Mouse (Mus musculus) MEL (cell line): ENCODE results near the gene Dusp11. TPM values are rescaled to one million over a fixed set of nuclear protein-coding genes. Genes with fewer than 3 reads are reported as not detected.

Source experiments
- DNase-seq: peaks from one replicate; pipeline ENCODE4 v3.0.0; 2011; ENCODE audit warnings: low read depth, low spot score
- H3K27ac ChIP-seq: 2 replicates; pipeline ENCODE4 v1.5.1; 2012; ENCODE audit warnings: low read depth, mild to moderate bottlenecking, control low read depth, low read length, moderate library complexity; ENCODE audit not compliant: control insufficient read depth
- H3K27me3 ChIP-seq, 2 experiments: fragments of 150-350 bp in 1 of 2; sonication (generic) in 1 of 2; 2 replicates each; pipeline ENCODE4 v1.6.1; 2012; ENCODE audit warnings: low read length in 2 of 2, mild to moderate bottlenecking in 2 of 2, improper control_type of control experiment in 1 of 2, moderate library complexity in 1 of 2; ENCODE audit not compliant: insufficient read depth in 2 of 2, control insufficient read depth in 1 of 2
- H3K36me3 ChIP-seq, 2 experiments: 2 replicates each; pipeline ENCODE4 v1.6.1; 2012 to 2014; ENCODE audit warnings: low read length in 2 of 2, improper control_type of control experiment in 1 of 2, inconsistent platforms in 1 of 2, mild to moderate bottlenecking in 1 of 2; ENCODE audit not compliant: insufficient read depth in 2 of 2, control insufficient read depth in 1 of 2
- H3K4me1 ChIP-seq, 2 experiments: fragments of 150-350 bp in 1 of 2; sonication (generic) in 1 of 2; 2 replicates each; pipeline ENCODE4 v1.6.1; 2012; ENCODE audit warnings: low read length in 2 of 2, improper control_type of control experiment in 1 of 2, mild to moderate bottlenecking in 1 of 2; ENCODE audit not compliant: insufficient read depth in 2 of 2, control insufficient read depth in 1 of 2
- H3K4me3 ChIP-seq, 2 experiments: fragments of 150-350 bp in 1 of 2; sonication (generic) in 1 of 2; 2 replicates each; pipeline ENCODE4 v1.5.1; 2012; ENCODE audit warnings: low read depth in 2 of 2, low read length in 2 of 2, mild to moderate bottlenecking in 2 of 2, moderate library complexity in 2 of 2, control low read depth in 1 of 2, improper control_type of control experiment in 1 of 2; ENCODE audit not compliant: control insufficient read depth in 1 of 2, insufficient read depth in 1 of 2
- H3K79me2 ChIP-seq: 2 replicates; pipeline ENCODE4 v1.6.1; 2012; ENCODE audit warnings: mild to moderate bottlenecking, low read length, moderate library complexity; ENCODE audit not compliant: control insufficient read depth, poor library complexity, insufficient read depth
- H3K9ac ChIP-seq: 2 replicates; pipeline ENCODE4 v1.6.1; 2012; ENCODE audit warnings: low read depth, mild to moderate bottlenecking, control low read depth, low read length, moderate library complexity; ENCODE audit not compliant: control insufficient read depth, poor library complexity, severe bottlenecking
- H3K9me3 ChIP-seq: fragments of 150-350 bp; sonication (generic); replicated peaks from 2 replicates; pipeline ENCODE4 v1.6.1; 2012; ENCODE audit warnings: mild to moderate bottlenecking, low read length, improper control_type of control experiment, moderate library complexity; ENCODE audit not compliant: insufficient read depth
- BHLHE40 ChIP-seq: IDR thresholded peaks from 2 replicates; pipeline ENCODE4 v1.6.1; 2012; ENCODE audit warnings: low read depth, mild to moderate bottlenecking, inconsistent platforms, low read length, improper control_type of control experiment, borderline replicate concordance
- CHD2 ChIP-seq: IDR thresholded peaks from 2 replicates; pipeline ENCODE4 v1.6.1; 2011; ENCODE audit warnings: low read length, improper control_type of control experiment
- CTCF ChIP-seq, 3 experiments: IDR thresholded peaks in 2 of 3; conservative IDR thresholded peaks in 1 of 3; 2 replicates each; pipeline ENCODE4 v1.5.1; 2011 to 2012; ENCODE audit warnings: low read length in 3 of 3, low read depth in 2 of 3, mild to moderate bottlenecking in 2 of 3, improper control_type of control experiment in 1 of 3, inconsistent platforms in 1 of 3, mixed read lengths in 1 of 3, moderate library complexity in 1 of 3; ENCODE audit not compliant: control insufficient read depth in 1 of 3, insufficient read depth in 1 of 3, poor library complexity in 1 of 3, severe bottlenecking in 1 of 3
- EP300 ChIP-seq, 2 experiments: IDR thresholded peaks; 2 replicates each; pipeline ENCODE4 v1.6.1; 2011; ENCODE audit warnings: improper control_type of control experiment in 2 of 2, low read length in 2 of 2, low read depth in 1 of 2, mild to moderate bottlenecking in 1 of 2
- ETS1 ChIP-seq: IDR thresholded peaks from 2 replicates; pipeline ENCODE4 v1.6.1; 2012; ENCODE audit warnings: low read depth, mild to moderate bottlenecking, inconsistent platforms, low read length, improper control_type of control experiment, moderate library complexity
- GABPA ChIP-seq: IDR thresholded peaks from 2 replicates; pipeline ENCODE4 v1.6.1; 2012; ENCODE audit warnings: low read depth, mild to moderate bottlenecking, inconsistent platforms, low read length, improper control_type of control experiment, moderate library complexity
- GATA1 ChIP-seq: IDR thresholded peaks from 2 replicates; pipeline ENCODE4 v1.6.1; 2011; ENCODE audit warnings: low read depth, low read length, improper control_type of control experiment
- JUND ChIP-seq: IDR thresholded peaks from 2 replicates; pipeline ENCODE4 v1.6.1; 2011; ENCODE audit warnings: low read depth, mild to moderate bottlenecking, improper control_type of control experiment, low read length
- MAFK ChIP-seq: IDR thresholded peaks from 2 replicates; pipeline ENCODE4 v1.6.1; 2011; ENCODE audit warnings: low read depth, mild to moderate bottlenecking, low read length, improper control_type of control experiment, borderline replicate concordance
- MAX ChIP-seq: IDR thresholded peaks from 2 replicates; pipeline ENCODE4 v1.6.1; 2011; ENCODE audit warnings: low read length, improper control_type of control experiment
- MYC ChIP-seq: IDR thresholded peaks from 2 replicates; pipeline ENCODE4 v1.6.1; 2011; ENCODE audit warnings: low read depth, mild to moderate bottlenecking, low read length, improper control_type of control experiment, moderate library complexity
- NRF1 ChIP-seq: IDR thresholded peaks from 2 replicates; pipeline ENCODE4 v1.6.1; 2014; ENCODE audit warnings: low read depth, mild to moderate bottlenecking, inconsistent platforms, low read length, improper control_type of control experiment, moderate library complexity; ENCODE audit not compliant: poor library complexity, insufficient read depth, severe bottlenecking
- POLR2AphosphoS2 ChIP-seq: IDR thresholded peaks from 2 replicates; pipeline ENCODE4 v1.6.1; 2011; ENCODE audit warnings: low read length, improper control_type of control experiment
- POLR2AphosphoS5 ChIP-seq: IDR thresholded peaks from 2 replicates; pipeline ENCODE4 v1.6.1; 2012; ENCODE audit warnings: low read depth, borderline replicate concordance, mild to moderate bottlenecking, inconsistent platforms, low read length, moderate library complexity, mixed read lengths
- RAD21 ChIP-seq: IDR thresholded peaks from 2 replicates; pipeline ENCODE4 v1.6.1; 2011; ENCODE audit warnings: mild to moderate bottlenecking, low read depth, low read length, improper control_type of control experiment
- RCOR1 ChIP-seq: IDR thresholded peaks from 2 replicates; pipeline ENCODE4 v1.6.1; 2012; ENCODE audit warnings: low read depth, mild to moderate bottlenecking, inconsistent platforms, low read length, improper control_type of control experiment
- SMC3 ChIP-seq: IDR thresholded peaks from 2 replicates; pipeline ENCODE4 v1.6.1; 2011; ENCODE audit warnings: low read depth, low read length, improper control_type of control experiment
- TAL1 ChIP-seq: IDR thresholded peaks from 2 replicates; pipeline ENCODE4 v1.6.1; 2012; ENCODE audit warnings: mild to moderate bottlenecking, inconsistent platforms, low read length, moderate library complexity, mixed read lengths
- TBP ChIP-seq: IDR thresholded peaks from 2 replicates; pipeline ENCODE4 v1.8.0; 2011; ENCODE audit warnings: low read depth, low read length, improper control_type of control experiment
- TCF12 ChIP-seq: IDR thresholded peaks from 2 replicates; pipeline ENCODE4 v1.6.1; 2014; ENCODE audit warnings: low read depth, mild to moderate bottlenecking, inconsistent platforms, low read length, improper control_type of control experiment, moderate library complexity
- ZC3H11A ChIP-seq: IDR thresholded peaks from 2 replicates; pipeline ENCODE4 v1.6.1; 2012; ENCODE audit warnings: low read depth, mild to moderate bottlenecking, inconsistent platforms, low read length, improper control_type of control experiment
- ZKSCAN1 ChIP-seq: IDR thresholded peaks from 2 replicates; pipeline ENCODE4 v1.6.1; 2012; ENCODE audit warnings: low read depth, mild to moderate bottlenecking, inconsistent platforms, low read length, improper control_type of control experiment, moderate library complexity
- ZMIZ1 ChIP-seq: IDR thresholded peaks from 2 replicates; pipeline ENCODE4 v1.6.1; 2012; ENCODE audit warnings: low read depth, mild to moderate bottlenecking, inconsistent platforms, low read length, improper control_type of control experiment, moderate library complexity
- polyA plus RNA-seq, 2 experiments: library from polyadenylated mRNA; stranded (reverse) in 1 of 2; unstranded in 1 of 2; fragments of >175 nt in 1 of 2; fragments of >200 nt in 1 of 2; gene quantifications; 2 replicates each; pipeline versions ENCODE4 v1.2.1 to v1.2.4; 2012; ENCODE audit warnings: low replicate concordance in 2 of 2, low read depth in 1 of 2; ENCODE audit not compliant: insufficient read length in 2 of 2, insufficient read depth in 1 of 2, missing spikeins in 1 of 2
- total RNA-seq: library from RNA; depleted of rRNA; stranded (reverse); fragments of 300-350 nt; gene quantifications from 2 replicates; pipeline ENCODE4 v1.2.3, GENCODE M21; 2012

Gene Dusp11
- total and polyA plus RNA-seq, 3 experiments, result 22.4 to 42.3 (median 33.2) TPM

- peak; percentile 34 to 60; a peak in 3 of 4 replicates for TF ChIP-seq EP300 (IDR thresholded peaks at IDR 0.05; ENCODE audit: low read depth in 1 of 2, low read length in 2 of 2)
- TF ChIP-seq ZMIZ1, result no peak
- peak; percentile 50; the same call in 1 of the 2 replicates for TF ChIP-seq TCF12
- peak; percentile 56 for TF ChIP-seq TAL1
- TF ChIP-seq ETS1, result peak; percentile 55
- TF ChIP-seq RCOR1, result 0 out of 2 replicates have a peak, but pooled peaks have one; percentile 47
- TF ChIP-seq CHD2, result no peak
- TF ChIP-seq TBP, result 0 out of 2 replicates have a peak, but pooled peaks have one; percentile 36
- TF ChIP-seq GATA1, result peak; percentile 47
Observed at GRCm38 (mm10) chr6:85926709-85927108, 34.8 kb downstream of the Dusp11 start.

GRCm38 (mm10) chr6:85923643-85924042 is 37.8 kb downstream of the Dusp11 start:
- no peaks in the 10 kb centered on the region for H3K27me3 ChIP-seq
- TF ChIP-seq POLR2AphosphoS5, result no peak
- no peak for TF ChIP-seq TCF12
- TF ChIP-seq NRF1, result no peak
- no peak for TF ChIP-seq BHLHE40
- TF ChIP-seq ZC3H11A, result no peak
- no peak for TF ChIP-seq ZMIZ1
- no peak for TF ChIP-seq CTCF (IDR thresholded peaks at IDR 0.05 in 2 of 3, conservative IDR thresholded peaks at IDR 0.05 in 1 of 3; ENCODE audit: control insufficient read depth in 1 of 3, insufficient read depth in 1 of 3, low read depth in 2 of 3, low read length in 3 of 3, poor library complexity in 1 of 3, severe bottlenecking in 1 of 3)
- TF ChIP-seq GABPA, result no peak
- no peak for TF ChIP-seq SMC3
- no peak for TF ChIP-seq MYC
- no peak for TF ChIP-seq GATA1
- TF ChIP-seq ETS1, result no peak
- TF ChIP-seq RAD21, result no peak
- no peak for TF ChIP-seq ZKSCAN1
- no peak for TF ChIP-seq MAX
- no peak for TF ChIP-seq MAFK
- no peak for TF ChIP-seq POLR2AphosphoS2
- TF ChIP-seq JUND, result no peak
- TF ChIP-seq TAL1, result no peak
- TF ChIP-seq, all 39 proteins: peak for 0
- Histone ChIP-seq H3K9ac (no peak overlapping the region), H3K4me1 (peaks cover 2 to 5% of the 10 kb centered on the region in 2 experiments; a peak in 2 of 4 replicates), H3K79me2 (0 out of 2 replicates have a peak, but pooled peaks cover 2% of the 10 kb centered on the region), H3K27ac (no peak overlapping the region), H3K36me3 (peaks cover 5 to 35% of the 10 kb centered on the region in 2 experiments), H3K9me3 (no peaks in the 10 kb centered on the region), H3K4me3 (no peak overlapping the region)
- DNase-seq, result no peak

More at GRCm38 (mm10) chr6:85926709-85927108, 34.8 kb downstream of the Dusp11 start:
- Histone ChIP-seq H3K27ac (no peak overlapping the region), H3K4me3 (no peak overlapping the region), H3K4me1 (peaks cover 2 to 5% of the 10 kb centered on the region in 2 experiments; a peak in 2 of 4 replicates), H3K36me3 (peaks cover 5 to 33% of the 10 kb centered on the region in 2 experiments), H3K9ac (no peak overlapping the region), H3K79me2 (no peaks in the 10 kb centered on the region), H3K9me3 (no peaks in the 10 kb centered on the region), H3K27me3 (no peaks in the 10 kb centered on the region)
- peak; percentile 77 for DNase-seq
